Mouse (Mus musculus): ENCODE data around the gene Ift27. TPM values are rescaled to one million over a fixed set of nuclear protein-coding genes. Genes with fewer than 3 reads are reported as not detected.

Ift27 gene
- total RNA-seq (2023), result 31.4 to 39.8 TPM (median 35.4 TPM) in 4 replicates

GRCm38 (mm10) chr15:78173972-78174886 is at the start of gene Ift27:
Ift27 (minus strand) TSS chr15:78174107.

GRCm38 (mm10) chr15:78206312-78206711 is 32.4 kb upstream of the Ift27 start, which contains the start of gene Pvalb:
Pvalb (minus strand) TSS chr15:78206400.

GRCm38 (mm10) chr15:78119704-78120103 is 54.2 kb downstream of the Ift27 start, which contains the start of gene Cacng2:
Cacng2 (minus strand) TSS chr15:78120028.

Other genes with a start within 250 kb of the Ift27 start
- 78.2 to 91.2 TPM (median 90.6 TPM) in 4 replicates for gene Txn2, start 245.1 kb downstream of the Ift27 start, total RNA-seq (2023)
- gene Foxred2, start 217.4 kb downstream of the Ift27 start, total RNA-seq (2023), result 9.8 to 11.6 TPM (median 10.9 TPM) in 4 replicates
- gene Eif3d, start 203.3 kb downstream of the Ift27 start, total RNA-seq (2023), result 149 to 164 TPM (median 160 TPM) in 4 replicates
- not detected in 4 replicates for gene Cacng2, start 54.1 kb downstream of the Ift27 start, total RNA-seq (2023)
- not detected in 4 replicates for gene Pvalb, start 32.3 kb upstream of the Ift27 start, total RNA-seq (2023)
- 285 to 330 TPM (median 294 TPM) in 4 replicates for gene Ncf4, start 70.7 kb upstream of the Ift27 start, total RNA-seq (2023)
- 0.50 to 1.4 TPM (median 0.95 TPM) in 4 replicates for gene Csf2rb2, start 131.6 kb upstream of the Ift27 start, total RNA-seq (2023)
- gene Csf2rb, start 151.6 kb upstream of the Ift27 start, total RNA-seq (2023), result 21.1 to 26.8 TPM (median 22.9 TPM) in 4 replicates
- not detected in 4 replicates for gene Tex33, start 221.8 kb upstream of the Ift27 start, total RNA-seq (2023)
- 0.75 to 1.9 TPM (median 1.5 TPM) in 4 replicates for gene Tst, start 231.8 kb upstream of the Ift27 start, total RNA-seq (2023)
- 18.6 to 23.2 TPM (median 22.5 TPM) in 4 replicates for gene Mpst, start 232.3 kb upstream of the Ift27 start, total RNA-seq (2023)

All from B cell, adult 62 days (primary cell).